Mouse (Mus musculus): Measurements from ENCODE around the gene Fahd1.

The Fahd1 gene

GRCm38 (mm10) chr17:24847386-24847785, 2.8 kb downstream of the Fahd1 start:
- peak; percentile 23 for DNase-seq (ENCODE audit: low spot score)

DNA sequence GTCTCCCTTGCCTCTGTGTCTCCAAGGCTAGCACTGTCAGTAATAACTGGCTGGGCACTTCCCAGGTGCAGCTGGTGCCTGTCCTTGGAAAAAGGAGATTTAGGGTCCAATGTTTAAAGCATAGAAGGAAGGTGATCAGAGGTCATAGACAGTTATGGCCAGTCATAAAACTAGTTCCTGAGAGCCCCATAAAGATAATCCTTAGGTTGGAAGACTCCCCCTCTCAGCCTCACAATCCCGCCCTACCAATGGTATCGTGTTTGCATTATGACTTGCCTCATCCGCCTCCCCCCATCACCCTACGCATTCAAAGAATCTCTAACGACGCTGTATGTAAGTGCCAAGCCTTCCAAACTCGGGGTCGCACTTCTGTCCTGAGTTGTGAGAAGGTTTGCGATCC, 5.6 kb downstream of the Fahd1 start:
- no peak for DNase-seq (ENCODE audit: low spot score)

DNA sequence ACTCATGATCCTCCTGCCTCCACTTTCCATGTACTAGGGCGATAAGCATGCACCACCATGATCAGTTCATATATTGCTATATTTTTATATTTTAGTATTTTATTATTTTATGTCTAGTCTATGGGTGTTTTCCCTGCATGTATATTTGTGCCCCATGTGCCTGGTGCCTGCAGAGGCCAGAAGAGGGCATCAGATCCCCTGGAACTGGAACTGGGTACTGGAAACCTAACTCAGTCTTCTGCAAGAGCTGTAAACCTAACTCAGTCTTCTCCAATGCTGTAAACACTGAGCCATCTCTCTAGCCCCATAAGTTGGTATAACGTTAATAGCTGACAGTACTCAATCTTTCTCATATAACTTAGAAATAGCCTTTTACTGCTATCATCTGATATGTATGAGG, 7.5 kb downstream of the Fahd1 start:
- DNase-seq (ENCODE audit: low spot score): peak; percentile 40

DNA sequence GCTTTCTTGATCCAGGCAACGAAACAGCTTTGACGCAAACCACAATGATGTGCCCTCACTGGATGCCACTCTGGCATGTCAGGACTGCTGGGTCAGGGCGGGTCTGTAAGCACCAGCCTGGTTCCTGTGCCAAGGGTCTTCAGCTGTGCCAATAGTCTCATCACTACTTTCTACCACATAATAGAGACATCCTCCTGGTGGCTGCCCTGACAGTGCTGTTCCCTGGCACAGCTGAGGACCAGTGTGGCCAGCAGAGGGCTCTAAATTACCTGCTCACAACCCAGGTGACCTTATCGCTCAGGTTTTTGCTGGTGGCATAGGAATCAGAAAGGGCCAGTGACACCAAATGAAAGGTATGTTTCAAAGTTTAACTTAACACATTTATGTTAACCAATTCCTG, 9.0 kb downstream of the Fahd1 start:
- no peak for DNase-seq (ENCODE audit: low spot score)

DNA sequence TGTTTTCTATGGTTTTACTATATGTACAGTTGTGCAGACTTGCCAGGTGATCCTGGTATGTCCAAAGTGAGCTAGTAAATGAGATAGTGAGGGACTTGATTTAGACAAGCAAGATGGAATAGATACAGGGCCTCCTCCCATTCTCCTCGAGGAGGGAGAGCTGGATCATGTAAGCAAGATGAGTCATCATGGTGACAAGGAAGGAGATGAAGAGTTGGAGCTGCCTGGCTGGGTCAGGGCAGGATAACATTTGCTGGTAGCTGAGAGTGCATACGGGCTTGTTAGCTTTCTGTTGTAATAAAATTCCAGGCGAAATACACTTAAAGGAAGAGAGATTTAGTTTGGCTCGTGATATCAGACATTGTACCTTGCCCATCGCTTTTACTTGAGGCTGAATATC, 9.8 kb downstream of the Fahd1 start:
- DNase-seq (ENCODE audit: low spot score): no peak

DNA sequence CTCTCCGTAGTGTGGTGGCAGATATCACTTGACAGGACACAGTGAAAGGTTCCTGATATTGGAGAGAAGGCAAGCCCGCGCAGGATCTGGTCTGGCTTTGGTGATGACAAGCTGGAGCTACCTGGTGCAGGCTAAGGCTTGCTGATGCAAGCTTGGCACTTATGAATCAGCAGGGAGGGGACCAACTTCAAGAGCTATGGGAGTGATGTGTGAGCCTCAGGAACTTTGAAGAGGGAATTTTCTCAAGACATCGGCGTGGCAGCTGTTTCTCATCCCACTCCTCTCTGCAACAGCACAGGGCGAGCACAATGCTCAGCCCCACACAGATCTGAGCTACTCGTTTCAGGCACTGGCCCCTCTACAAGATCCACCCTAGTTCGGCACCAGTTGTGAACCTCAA, 10.3 kb downstream of the Fahd1 start, which contains the start of gene Hagh:
Hagh (plus strand) TSS at position 302 of the 400 bp plus-strand sequence.
- no peak for DNase-seq (ENCODE audit: low spot score)

DNA sequence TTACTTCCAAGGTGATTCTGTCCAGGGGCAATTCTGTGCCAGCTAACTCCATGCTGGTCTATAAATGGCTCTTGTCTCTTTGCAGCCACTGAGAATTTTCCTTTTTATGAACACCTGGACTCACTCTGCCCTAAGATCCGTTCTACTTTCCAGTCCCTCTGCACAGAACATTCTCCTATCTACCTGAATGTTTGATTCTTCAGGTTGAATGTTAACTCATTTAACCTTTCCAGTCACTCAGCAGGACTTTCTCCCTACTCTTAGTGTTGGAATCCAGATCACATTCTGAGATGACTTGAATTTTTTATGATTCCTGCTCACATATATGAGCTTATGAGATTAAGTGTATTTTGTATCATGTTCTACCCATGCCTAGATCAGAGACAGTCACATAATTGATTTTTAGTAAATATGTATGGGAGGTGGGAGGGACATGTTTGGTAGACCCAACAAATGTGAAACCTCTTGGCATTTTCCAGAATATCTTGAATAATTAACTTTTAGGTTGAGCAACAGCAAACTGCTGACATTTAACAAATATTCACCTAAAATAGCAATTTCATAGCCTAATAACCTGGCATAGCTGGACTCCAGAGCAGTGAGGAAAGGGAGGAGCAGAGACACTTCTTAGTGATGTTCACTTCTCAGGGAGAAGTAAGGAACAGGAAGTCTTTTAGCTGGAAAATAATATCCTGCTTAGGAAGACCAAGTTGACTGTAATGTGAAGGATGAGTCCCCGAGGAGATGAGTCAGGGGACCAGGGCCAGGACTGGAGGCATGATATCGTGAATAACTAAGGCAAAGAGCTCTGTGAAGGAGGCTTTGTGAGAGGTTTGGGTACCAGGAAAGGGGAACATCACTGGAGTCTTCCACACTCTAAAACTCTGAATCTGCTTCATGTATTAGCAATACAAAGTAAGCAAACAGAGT, 28.5 kb downstream of the Fahd1 start:
- peak; percentile 32 for DNase-seq (ENCODE audit: low spot score)

DNA sequence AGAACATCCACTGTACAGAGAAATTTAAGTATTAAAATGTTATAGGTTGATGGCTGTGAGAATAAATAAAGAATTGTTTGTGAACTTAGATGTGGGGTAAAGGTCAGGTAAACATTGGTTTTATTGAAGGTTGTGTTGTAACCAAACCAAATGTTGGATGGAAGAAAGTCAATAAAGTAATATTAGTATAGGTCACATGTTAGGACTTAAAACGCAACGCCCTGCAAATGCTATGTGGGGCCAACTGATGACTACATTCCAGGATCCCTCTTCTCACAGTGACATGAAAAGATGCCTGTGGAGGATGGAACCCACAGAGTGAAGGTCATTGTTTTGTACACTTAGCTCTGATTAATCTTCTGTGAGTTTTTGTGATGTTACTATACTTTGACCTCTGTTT, 30.7 kb downstream of the Fahd1 start:
- no peak for DNase-seq (ENCODE audit: low spot score)

DNA sequence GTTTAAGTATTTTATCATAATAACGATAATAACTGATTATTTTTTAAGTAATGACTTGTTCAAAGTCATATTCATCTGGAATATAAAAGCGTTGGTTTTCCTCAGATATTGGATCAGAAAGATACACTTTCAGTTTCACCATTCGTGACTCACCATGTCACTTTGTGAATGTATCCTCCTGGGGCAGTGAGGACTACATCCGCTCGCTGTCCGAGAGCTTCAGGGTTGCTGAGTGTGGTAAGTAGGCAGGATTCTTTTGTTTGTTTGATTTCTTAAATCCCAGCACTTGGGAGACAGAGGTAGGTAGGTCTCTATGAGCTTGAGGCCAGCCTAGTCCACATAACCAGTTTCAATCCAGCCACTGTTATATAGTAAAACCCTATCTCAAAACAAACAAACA, 32.0 kb downstream of the Fahd1 start:
- peak; percentile 35 for DNase-seq (ENCODE audit: low spot score)

GRCm38 (mm10) chr17:24817503-24817902, 32.7 kb downstream of the Fahd1 start:
- peak; percentile 57 for DNase-seq (ENCODE audit: low spot score)

- no peak for DNase-seq (ENCODE audit: low spot score)
These were observed 34.9 kb downstream of the Fahd1 start for GRCm38 (mm10) chr17:24815256-24815655.

- DNase-seq (ENCODE audit: low spot score): no peak
These were observed 37.9 kb downstream of the Fahd1 start for GRCm38 (mm10) chr17:24812215-24812614.

DNA sequence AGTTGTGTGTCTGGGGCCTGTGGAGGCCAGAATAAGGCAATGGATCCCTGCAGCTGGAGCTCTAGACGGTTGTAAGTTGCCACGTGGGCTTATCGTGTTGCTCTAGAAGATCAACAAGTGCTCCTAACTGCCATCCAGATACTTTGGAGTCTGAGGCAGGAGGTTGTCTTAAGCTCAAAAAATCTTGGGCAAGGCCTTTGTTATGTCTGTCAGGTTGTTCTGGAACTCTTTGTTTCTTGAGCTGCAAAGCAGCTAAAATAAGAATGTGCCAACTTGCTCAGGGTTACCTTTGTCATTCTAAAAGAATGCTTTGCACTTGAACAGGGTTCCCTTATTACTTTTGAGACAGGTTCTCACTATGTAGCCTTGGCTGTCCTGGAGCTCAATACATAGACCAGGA, 39.0 kb downstream of the Fahd1 start:
- DNase-seq (ENCODE audit: low spot score): no peak

- DNase-seq (ENCODE audit: low spot score): no peak
These were observed 45.9 kb downstream of the Fahd1 start, which contains the start of gene Meiob for GRCm38 (mm10) chr17:24803952-24804951. Gene Meiob (plus strand): TSS chr17:24804289.

GRCm38 (mm10) chr17:24800524-24800923, 49.6 kb downstream of the Fahd1 start:
- no peak for DNase-seq (ENCODE audit: low spot score)

DNA sequence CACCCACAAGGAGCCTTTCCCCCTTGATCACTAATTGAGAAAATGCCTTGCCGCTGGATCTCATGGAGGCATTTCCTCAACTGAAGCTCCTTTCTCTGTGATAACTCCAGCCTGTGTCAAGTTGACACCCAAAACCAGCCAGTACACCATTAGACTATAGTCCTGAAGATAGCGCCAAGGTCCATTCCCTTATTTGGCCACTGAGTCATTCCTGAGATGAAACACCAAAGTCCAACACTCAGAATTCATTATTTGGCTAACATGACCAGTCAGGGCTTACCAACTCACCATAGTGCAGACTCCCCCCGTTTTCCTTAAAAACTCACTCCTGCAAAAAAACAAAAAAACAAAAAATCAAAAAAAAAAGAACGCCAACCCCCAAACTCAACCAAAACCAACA, 50.7 kb downstream of the Fahd1 start:
- no peak for DNase-seq (ENCODE audit: low spot score)

Data from adipocyte (in vitro differentiated cells).